In genomic region chr2:60748585-60748984, GRCm38 (mm10) we compare ENCODE assay signal across 14 mouse cellular contexts. TPM values are rescaled to one million over a fixed set of nuclear protein-coding genes. Genes with fewer than 3 reads are reported as not detected.
A peak's percentile ranks its signal among the peaks of the same experiment; 100 is the strongest.
DNase-seq lines count a peak whose midpoint lies in the region; ATAC-seq and TF ChIP-seq lines count a peak whose summit lies in the region.
"Had no signal": no experiment of that assay in that cellular context is flagged by ENCODE, and none has a peak within 500 bp of the region (broad histone marks: within the 10 kb centered on the region; RNA-seq: fewer than 3 reads in every experiment).

No protein-coding gene starts in this region.

- H3K4me1 ChIP-seq in kidney, postnatal 0 days (replicated peaks; ENCODE audit: insufficient read depth, low read length), result no peaks in the 10 kb centered on the region
- no peaks in the 10 kb centered on the region for H3K4me1 ChIP-seq in kidney, embryonic 16.5 days (ENCODE audit: insufficient read depth, low read length)

- WGBS in kidney, postnatal 0 days, result 87% methylated on average over 1 of the region's 1 CpGs
- WGBS in kidney, embryonic 16.5 days, result 92% methylated on average over 1 of the region's 1 CpGs

- H3K9me3 ChIP-seq in kidney, postnatal 0 days (replicated peaks; ENCODE audit: low read length), result no peaks in the 10 kb centered on the region
- no peaks in the 10 kb centered on the region for H3K9me3 ChIP-seq in kidney, embryonic 16.5 days (ENCODE audit: low read length)
- H3K9me3 ChIP-seq: limb, embryonic 12.5 days had no signal

- no peak for ATAC-seq in CD4-positive, CD25-positive, alpha-beta regulatory T cell, adult 4 months
- ATAC-seq in kidney, postnatal 0 days (replicated peaks; ENCODE audit: low FRiP score, low read depth), result no peak
- ATAC-seq in kidney, embryonic 16.5 days (ENCODE audit: low FRiP score, low TSS enrichment), result no peak
- no peak for ATAC-seq in activated CD4-positive, CD25-positive, alpha-beta regulatory T cell, adult 4 months

- H3K36me3 ChIP-seq in kidney, postnatal 0 days (ENCODE audit: insufficient read depth, low read length), result peaks cover 8% of the 10 kb centered on the region; the same call in 1 of the 2 replicates
- peaks cover 15% of the 10 kb centered on the region; the same call in 1 of the 2 replicates for H3K36me3 ChIP-seq in kidney, embryonic 16.5 days (ENCODE audit: insufficient read depth, low read length)

- peak; percentile 67 for TF ChIP-seq CTCF in kidney, postnatal 0 days (IDR thresholded peaks at IDR 0.05; ENCODE audit: low read depth)

- no peaks in the 10 kb centered on the region for H3K27me3 ChIP-seq in kidney, postnatal 0 days (ENCODE audit: insufficient read depth, low read length)
- H3K27me3 ChIP-seq in kidney, embryonic 16.5 days (ENCODE audit: insufficient read depth, low read length), result no peaks in the 10 kb centered on the region
- H3K27me3 ChIP-seq: limb, embryonic 12.5 days had no signal

- H3K9ac ChIP-seq in kidney, postnatal 0 days (ENCODE audit: low read depth, low read length), result no peak overlapping the region
- no peak overlapping the region for H3K9ac ChIP-seq in kidney, embryonic 16.5 days (replicated peaks; ENCODE audit: low read length)
- H3K9ac ChIP-seq: limb, embryonic 12.5 days had no signal

- no peak overlapping the region for H3K27ac ChIP-seq in kidney, postnatal 0 days
- H3K27ac ChIP-seq in kidney, embryonic 16.5 days (ENCODE audit: low read length), result no peak overlapping the region
- H3K27ac ChIP-seq: limb, embryonic 12.5 days had no signal

- DNase-seq in CD4-positive, CD25-positive, alpha-beta regulatory T cell, adult 2 months (ENCODE audit: low read depth, low spot score), result peak; percentile 38
- peak; percentile 23 for DNase-seq in kidney, postnatal 0 days (ENCODE audit: low spot score)
- peak; percentile 19 for DNase-seq in 3134 (ENCODE audit: extremely low read depth, insufficient read length, low spot score)
- peak; percentile 46 for DNase-seq in NIH3T3 (ENCODE audit: low read depth)
- DNase-seq in adrenal gland, postnatal 25 days, result no peak
- DNase-seq: B cell, adult 2 months; cerebellum, adult 9-11 months; heart, postnatal 4 days; right cerebral cortex, postnatal 25 days; thymus, postnatal 25 days had no signal

- no peak overlapping the region for H3K4me3 ChIP-seq in kidney, postnatal 0 days (replicated peaks; ENCODE audit: low read depth, low read length)
- no peak overlapping the region for H3K4me3 ChIP-seq in kidney, embryonic 16.5 days (ENCODE audit: low read length)
- H3K4me3 ChIP-seq: limb, embryonic 12.5 days had no signal

- H3K4me2 ChIP-seq in kidney, postnatal 0 days (ENCODE audit: low read length), result no peak overlapping the region
- H3K4me2 ChIP-seq in kidney, embryonic 16.5 days (replicated peaks; ENCODE audit: low read depth, low read length), result no peak overlapping the region
- H3K4me2 ChIP-seq: limb, embryonic 12.5 days had no signal

RNA-seq across cellular contexts. Expression of gene Itgb6, which starts 26.1 kb away (rescaled TPM):
- polyA plus RNA-seq in CD4-positive, CD25-positive, alpha-beta regulatory T cell, adult 4 months (2017; shearing (Covaris generic)), result under 1 TPM in 1 of 2 experiments, not detected in 1; 0.11 TPM
- polyA plus RNA-seq in kidney, postnatal 0 days (2015; fragmentation: Nextera tagmentation; extraction: Ambion mirVana), result 28.8 and 29.1 TPM in 2 replicates
- 25.6 and 26.6 TPM in 2 replicates for polyA plus RNA-seq in kidney, embryonic 16.5 days (2015; fragmentation: Nextera tagmentation; extraction: Ambion mirVana)
- under 1 TPM; 0.09 to 0.31 TPM for polyA plus RNA-seq in activated CD4-positive, CD25-positive, alpha-beta regulatory T cell, adult 4 months (2017; shearing (Covaris generic))
- total RNA-seq in adrenal gland, postnatal 25 days (2021), result not detected in 2 replicates

Comparison
In these comparisons a context has a peak if more than half of its experiments do, and no peak if none do; other contexts are left out.
1. RNA of gene Itgb6, which starts 26.1 kb away (polyA plus RNA-seq): 28.8 to 29.1 TPM in kidney, postnatal 0 days and 25.6 to 26.6 TPM in kidney, embryonic 16.5 days; 0.09 to 0.31 TPM in activated CD4-positive, CD25-positive, alpha-beta regulatory T cell, adult 4 months and 0.11 TPM in CD4-positive, CD25-positive, alpha-beta regulatory T cell, adult 4 months; every median in the first group is over 10 times any median in the second.